1 mouse cellular context compared by ENCODE assay signal in genomic region chr11:97186947-97187763, GRCm38 (mm10).
TF ChIP-seq lines count a peak whose summit lies in the region.

No protein-coding gene starts in this region.

TF ChIP-seq in CH12.LX, 34 proteins besides CTCF, POLR2A, EP300 and RAD21 (continued from another document):
- no peak for TF ChIP-seq RCOR1 (conservative IDR thresholded peaks at IDR 0.05; ENCODE audit: low read depth, low read length)
- TF ChIP-seq NRF1 (IDR thresholded peaks at IDR 0.05; ENCODE audit: low read depth, low read length): peak; percentile 53; the same call in 1 of the 2 replicates
- TF ChIP-seq CHD2 (IDR thresholded peaks at IDR 0.05; ENCODE audit: low read length): peak; percentile 97
- TF ChIP-seq IRF4 (IDR thresholded peaks at IDR 0.05; ENCODE audit: low read depth, low read length): peak; percentile 64
- TF ChIP-seq E2F4 (IDR thresholded peaks at IDR 0.05; ENCODE audit: insufficient replicate concordance, low read depth, low read length): no peak
- no peak for TF ChIP-seq USF1 (IDR thresholded peaks at IDR 0.05; ENCODE audit: low read depth, low read length)
- no peak for TF ChIP-seq USF2 (conservative IDR thresholded peaks at IDR 0.05; ENCODE audit: low read depth, low read length)
- TF ChIP-seq MAZ (IDR thresholded peaks at IDR 0.05; ENCODE audit: low read depth, low read length): peak; percentile 98
- no peak for TF ChIP-seq SMC3 (IDR thresholded peaks at IDR 0.05; ENCODE audit: low read depth, low read length)
- TF ChIP-seq ZMIZ1 (IDR thresholded peaks at IDR 0.05; ENCODE audit: low read depth, low read length): peak; percentile 85; the same call in 1 of the 2 replicates
- peak; percentile 100 for TF ChIP-seq MXI1 (IDR thresholded peaks at IDR 0.05; ENCODE audit: low read depth, low read length)
- no peak for TF ChIP-seq JUN (IDR thresholded peaks at IDR 0.05; ENCODE audit: insufficient read depth, low read depth, low read length)
- no peak for TF ChIP-seq PAX5 (IDR thresholded peaks at IDR 0.05; ENCODE audit: low read length)
- TF ChIP-seq MAFK (IDR thresholded peaks at IDR 0.05; ENCODE audit: insufficient replicate concordance, low read length): no peak
- peak; percentile 82 for TF ChIP-seq UBTF (IDR thresholded peaks at IDR 0.05; ENCODE audit: low read depth, low read length)
- peak; percentile 80 for TF ChIP-seq KAT2A (IDR thresholded peaks at IDR 0.05; ENCODE audit: insufficient replicate concordance, low read length)
- no peak for TF ChIP-seq ZNF384 (IDR thresholded peaks at IDR 0.05; ENCODE audit: low read depth, low read length)
- no peak; the same call in 1 of the 2 replicates for TF ChIP-seq POLR2AphosphoS2 (IDR thresholded peaks at IDR 0.05; ENCODE audit: low read depth, low read length)
- TF ChIP-seq CHD1 (IDR thresholded peaks at IDR 0.05; ENCODE audit: low read depth, low read length): no peak; the same call in 1 of the 2 replicates
- peak; percentile 99 for TF ChIP-seq SIN3A (IDR thresholded peaks at IDR 0.05; ENCODE audit: low read length)
- 0 out of 2 replicates have a peak, but pooled peaks have one; percentile 60 for TF ChIP-seq NELFE (IDR thresholded peaks at IDR 0.05; ENCODE audit: low read depth, low read length)
- TF ChIP-seq MEF2A (IDR thresholded peaks at IDR 0.05; ENCODE audit: borderline replicate concordance, low read depth, low read length): peak; percentile 67; the same call in 1 of the 2 replicates
- no peak for TF ChIP-seq GABPA (IDR thresholded peaks at IDR 0.05; ENCODE audit: insufficient replicate concordance, low read depth, low read length)
- TF ChIP-seq TCF12 (IDR thresholded peaks at IDR 0.05; ENCODE audit: low read depth, low read length): peak; percentile 79
- TF ChIP-seq MYC (IDR thresholded peaks at IDR 0.05; ENCODE audit: low read depth, low read length): peak; percentile 99
- TF ChIP-seq TBP (conservative IDR thresholded peaks at IDR 0.05; ENCODE audit: low read depth, low read length): no peak; the same call in 1 of the 2 replicates
- TF ChIP-seq JUND (conservative IDR thresholded peaks at IDR 0.05; ENCODE audit: low read depth, low read length): no peak
- TF ChIP-seq HCFC1 (IDR thresholded peaks at IDR 0.05; ENCODE audit: low read depth, low read length): peak; percentile 78
